ENCODE assay signal across 22 mouse cellular contexts in genomic region chr14:78553661-78554060, GRCm38 (mm10). TPM values are rescaled to one million over a fixed set of nuclear protein-coding genes. Genes with fewer than 3 reads are reported as not detected.
A peak's percentile ranks its signal among the peaks of the same experiment; 100 is the strongest.
DNase-seq lines count a peak whose midpoint lies in the region; ATAC-seq and TF ChIP-seq lines count a peak whose summit lies in the region.
"Had no signal": no experiment of that assay in that cellular context is flagged by ENCODE, and none has a peak within 500 bp of the region (broad histone marks: within the 10 kb centered on the region; RNA-seq: fewer than 3 reads in every experiment).

No protein-coding gene starts in this region.

- peak; percentile 25; the same call in 1 of the 2 replicates for TF ChIP-seq CTCF in hindbrain, postnatal 0 days (IDR thresholded peaks at IDR 0.05; ENCODE audit: low read depth)
- 0 out of 2 replicates have a peak, but pooled peaks have one; percentile 14 for TF ChIP-seq CTCF in lung, embryonic 14.5 days (IDR thresholded peaks at IDR 0.05; ENCODE audit: low read depth)
- TF ChIP-seq CTCF in ES-Bruce4 (IDR thresholded peaks at IDR 0.05; ENCODE audit: low read depth, low read length) = peak; percentile 59
- TF ChIP-seq CTCF in liver, postnatal 0 days (IDR thresholded peaks at IDR 0.05; ENCODE audit: low read depth) = peak; percentile 19

- TF ChIP-seq EP300 in ES-Bruce4 (IDR thresholded peaks at IDR 0.05; ENCODE audit: insufficient read depth, low read depth, low read length) = no peak
- TF ChIP-seq EP300 in liver, postnatal 0 days (IDR thresholded peaks at IDR 0.05; ENCODE audit: low read depth) = no peak

- no peak for TF ChIP-seq POLR2A in ES-Bruce4 (IDR thresholded peaks at IDR 0.05; ENCODE audit: insufficient read depth, low read length)

- WGBS in hindbrain, postnatal 0 days = 96% methylated on average over 6 of the region's 6 CpGs
- 94% methylated on average over 6 of the region's 6 CpGs for WGBS in hindbrain, embryonic 11.5 days
- WGBS in lung, embryonic 14.5 days = 91% methylated on average over 6 of the region's 6 CpGs
- WGBS in liver, postnatal 0 days (ENCODE audit: insufficient replicate concordance) = 86% methylated on average over 6 of the region's 6 CpGs

- no peak overlapping the region for H3K9ac ChIP-seq in hindbrain, postnatal 0 days (replicated peaks; ENCODE audit: low read length)
- no peak overlapping the region for H3K9ac ChIP-seq in hindbrain, embryonic 11.5 days (ENCODE audit: low read depth, low read length)
- H3K9ac ChIP-seq in lung, embryonic 14.5 days = no peak overlapping the region
- no peak overlapping the region for H3K9ac ChIP-seq in ES-Bruce4 (ENCODE audit: low read depth, poor library complexity, severe bottlenecking)
- H3K9ac ChIP-seq in liver, postnatal 0 days (replicated peaks) = no peak overlapping the region
- H3K9ac ChIP-seq: embryonic facial prominence, embryonic 15.5 days; hindbrain, embryonic 15.5 days; liver, embryonic 13.5 days had no signal

- H3K4me1 ChIP-seq in hindbrain, postnatal 0 days (ENCODE audit: insufficient read depth, low read length) = no peaks in the 10 kb centered on the region
- H3K4me1 ChIP-seq in hindbrain, embryonic 11.5 days (replicated peaks; ENCODE audit: control insufficient read depth, insufficient read depth, low read length) = no peaks in the 10 kb centered on the region
- no peaks in the 10 kb centered on the region for H3K4me1 ChIP-seq in lung, embryonic 14.5 days (ENCODE audit: insufficient read depth)
- H3K4me1 ChIP-seq in ES-Bruce4 (ENCODE audit: control insufficient read depth, insufficient read depth, low read length) = no peaks in the 10 kb centered on the region
- peaks cover 7% of the 10 kb centered on the region for H3K4me1 ChIP-seq in liver, postnatal 0 days (ENCODE audit: insufficient read depth)
- H3K4me1 ChIP-seq: embryonic facial prominence, embryonic 15.5 days; forebrain, embryonic 10.5 days; hindbrain, embryonic 15.5 days; liver, embryonic 13.5 days had no signal

- ATAC-seq in hindbrain, postnatal 0 days = no peak
- no peak for ATAC-seq in hindbrain, embryonic 11.5 days (ENCODE audit: low FRiP score)
- ATAC-seq in lung, embryonic 14.5 days (ENCODE audit: insufficient read depth) = no peak
- no peak for ATAC-seq in liver, postnatal 0 days

- H3K9me3 ChIP-seq in hindbrain, postnatal 0 days (ENCODE audit: low read length) = no peaks in the 10 kb centered on the region
- H3K9me3 ChIP-seq in hindbrain, embryonic 11.5 days (ENCODE audit: control insufficient read depth, low read length) = no peaks in the 10 kb centered on the region
- no peaks in the 10 kb centered on the region for H3K9me3 ChIP-seq in lung, embryonic 14.5 days (ENCODE audit: low read depth, low read length)
- no peaks in the 10 kb centered on the region for H3K9me3 ChIP-seq in ES-Bruce4 (replicated peaks; ENCODE audit: control insufficient read depth, insufficient read depth, low read length, poor library complexity, severe bottlenecking)
- H3K9me3 ChIP-seq in liver, postnatal 0 days (ENCODE audit: low read length) = no peaks in the 10 kb centered on the region
- H3K9me3 ChIP-seq: embryonic facial prominence, embryonic 15.5 days; forebrain, embryonic 10.5 days; hindbrain, embryonic 15.5 days; limb, embryonic 10.5 days; liver, embryonic 13.5 days had no signal

- no peaks in the 10 kb centered on the region for H3K36me3 ChIP-seq in hindbrain, postnatal 0 days (ENCODE audit: insufficient read depth, low read length)
- H3K36me3 ChIP-seq in hindbrain, embryonic 11.5 days (ENCODE audit: control insufficient read depth, insufficient read depth, low read length) = no peaks in the 10 kb centered on the region
- no peaks in the 10 kb centered on the region for H3K36me3 ChIP-seq in lung, embryonic 14.5 days (ENCODE audit: insufficient read depth)
- H3K36me3 ChIP-seq in ES-Bruce4 (ENCODE audit: control insufficient read depth, insufficient read depth, low read length, poor library complexity, severe bottlenecking) = no peaks in the 10 kb centered on the region
- no peaks in the 10 kb centered on the region for H3K36me3 ChIP-seq in liver, postnatal 0 days (replicated peaks; ENCODE audit: insufficient read depth, low read length)
- H3K36me3 ChIP-seq: embryonic facial prominence, embryonic 15.5 days; forebrain, embryonic 10.5 days; hindbrain, embryonic 15.5 days; limb, embryonic 10.5 days; liver, embryonic 13.5 days had no signal

- no peak overlapping the region for H3K27ac ChIP-seq in hindbrain, postnatal 0 days
- H3K27ac ChIP-seq in hindbrain, embryonic 11.5 days (ENCODE audit: low read depth, low read length) = no peak overlapping the region
- no peak overlapping the region for H3K27ac ChIP-seq in lung, embryonic 14.5 days (ENCODE audit: low read depth)
- H3K27ac ChIP-seq in ES-Bruce4 (ENCODE audit: insufficient read depth, low read length) = no peak overlapping the region
- H3K27ac ChIP-seq in liver, postnatal 0 days (ENCODE audit: low read depth) = no peak overlapping the region
- H3K27ac ChIP-seq: embryonic facial prominence, embryonic 15.5 days; forebrain, embryonic 10.5 days; hindbrain, embryonic 15.5 days; limb, embryonic 10.5 days; liver, embryonic 13.5 days had no signal

- no peaks in the 10 kb centered on the region for H3K27me3 ChIP-seq in hindbrain, postnatal 0 days (ENCODE audit: insufficient read depth, low read length)
- no peaks in the 10 kb centered on the region for H3K27me3 ChIP-seq in hindbrain, embryonic 11.5 days (ENCODE audit: control insufficient read depth, insufficient read depth, low read length)
- H3K27me3 ChIP-seq in lung, embryonic 14.5 days (ENCODE audit: insufficient read depth, low read length) = no peaks in the 10 kb centered on the region
- no peaks in the 10 kb centered on the region for H3K27me3 ChIP-seq in ES-Bruce4 (ENCODE audit: control insufficient read depth, insufficient read depth, low read length, poor library complexity, severe bottlenecking)
- H3K27me3 ChIP-seq in liver, postnatal 0 days (ENCODE audit: insufficient read depth, low read length) = no peaks in the 10 kb centered on the region
- H3K27me3 ChIP-seq: embryonic facial prominence, embryonic 15.5 days; hindbrain, embryonic 15.5 days; liver, embryonic 13.5 days had no signal

- no peak overlapping the region for H3K4me2 ChIP-seq in hindbrain, postnatal 0 days (ENCODE audit: low read depth, low read length)
- no peak overlapping the region for H3K4me2 ChIP-seq in hindbrain, embryonic 11.5 days (replicated peaks; ENCODE audit: low read depth, low read length)
- no peak overlapping the region for H3K4me2 ChIP-seq in lung, embryonic 14.5 days
- H3K4me2 ChIP-seq in liver, postnatal 0 days (ENCODE audit: low read depth, low read length) = no peak overlapping the region
- H3K4me2 ChIP-seq: embryonic facial prominence, embryonic 15.5 days; hindbrain, embryonic 15.5 days; liver, embryonic 13.5 days had no signal

- H3K4me3 ChIP-seq in hindbrain, postnatal 0 days (ENCODE audit: low read length) = no peak overlapping the region
- H3K4me3 ChIP-seq in hindbrain, embryonic 11.5 days (ENCODE audit: low read depth, low read length) = no peak overlapping the region
- H3K4me3 ChIP-seq in lung, embryonic 14.5 days (ENCODE audit: low read depth, low read length) = no peak overlapping the region
- no peak overlapping the region for H3K4me3 ChIP-seq in ES-Bruce4 (ENCODE audit: low read depth, low read length)
- H3K4me3 ChIP-seq in liver, postnatal 0 days (ENCODE audit: low read depth, low read length) = no peak overlapping the region
- H3K4me3 ChIP-seq: embryonic facial prominence, embryonic 15.5 days; forebrain, embryonic 10.5 days; hindbrain, embryonic 15.5 days; limb, embryonic 10.5 days; liver, embryonic 13.5 days had no signal

- no peak for DNase-seq in hindbrain, postnatal 0 days (ENCODE audit: low spot score)
- no peak for DNase-seq in hindbrain, embryonic 11.5 days (ENCODE audit: low spot score)
- DNase-seq in lung, embryonic 14.5 days = no peak
- no peak for DNase-seq in lung, postnatal 14 days
- no peak for DNase-seq in liver, postnatal 0 days
- DNase-seq in natural killer cell, adult 2 months (ENCODE audit: low spot score in 2 of 2) = no peak
- no peak for DNase-seq in MN1 (ENCODE audit: low spot score)
- DNase-seq: adrenal gland, postnatal 25 days; cerebellum, adult 11 months; gastrocnemius, postnatal 10 days; heart, postnatal 36 days; kidney, adult 18-20 months; kidney, postnatal 14 days; layer of hippocampus, adult 9-11 months; liver, embryonic 13.5 days; lung, postnatal 4 days; right cerebral cortex, adult 18-20 months had no signal

RNA-seq across cellular contexts. Expression of gene Akap11, which starts 17.1 kb away (rescaled TPM):
- total RNA-seq in hindbrain, postnatal 0 days (2014; rRNA removed) = 64.5 and 71.8 TPM in 2 replicates
- 28.5 and 31.3 TPM in 2 replicates for polyA plus RNA-seq in hindbrain, postnatal 0 days (2015; fragmentation: Nextera tagmentation; extraction: Ambion mirVana)
- polyA plus RNA-seq in hindbrain, embryonic 11.5 days (2014; fragmentation: Nextera tagmentation; extraction: Ambion mirVana) = 21.9 and 25.7 TPM in 2 replicates
- 18.3 and 18.9 TPM in 2 replicates for polyA plus RNA-seq in lung, embryonic 14.5 days (2014; fragmentation: Nextera tagmentation; extraction: Ambion mirVana)
- 18.5 and 20.8 TPM in 2 replicates for polyA plus RNA-seq in ES-Bruce4 (2011; ENCODE audit: insufficient read depth, insufficient read length, low read depth, missing spikeins)
- polyA plus RNA-seq in liver, postnatal 0 days (2015; fragmentation: Nextera tagmentation; extraction: Ambion mirVana) = 3.6 and 4.1 TPM in 2 replicates
